In the genomic region with DNA sequence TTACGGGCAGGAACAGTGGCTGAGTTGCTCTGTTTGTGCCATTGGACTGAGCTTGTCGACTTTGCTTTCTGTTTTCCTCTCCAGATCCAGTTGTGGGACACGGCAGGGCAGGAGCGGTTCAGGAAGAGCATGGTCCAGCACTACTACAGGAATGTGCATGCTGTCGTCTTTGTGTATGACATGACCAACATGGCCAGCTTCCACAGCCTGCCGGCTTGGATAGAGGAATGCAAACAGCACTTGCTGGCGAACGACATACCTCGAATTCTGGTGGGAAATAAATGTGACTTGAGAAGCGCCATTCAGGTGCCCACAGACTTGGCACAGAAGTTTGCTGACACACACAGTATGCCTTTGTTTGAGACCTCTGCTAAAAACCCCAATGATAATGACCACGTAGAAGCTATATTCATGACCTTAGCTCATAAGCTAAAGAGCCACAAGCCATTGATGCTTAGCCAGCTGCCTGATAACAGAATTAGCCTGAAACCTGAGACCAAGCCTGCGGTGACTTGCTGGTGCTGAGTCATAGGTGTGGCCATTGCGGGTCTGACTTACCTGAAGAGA, we compare ENCODE assay signal across 22 mouse cellular contexts. TPM values are rescaled to one million over a fixed set of nuclear protein-coding genes. Genes with fewer than 3 reads are reported as not detected.
DNase-seq lines count a peak whose midpoint lies in the region; ATAC-seq and TF ChIP-seq lines count a peak whose summit lies in the region.
"Had no signal": no experiment of that assay in that cellular context is flagged by ENCODE, and none has a peak within 500 bp of the region (broad histone marks: within the 10 kb centered on the region; RNA-seq: fewer than 3 reads in every experiment).

No protein-coding gene starts in this region.

- no peaks in the 10 kb centered on the region for H3K4me1 ChIP-seq in intestine, embryonic 16.5 days (ENCODE audit: control insufficient read depth, insufficient read depth, low read length)
- no peaks in the 10 kb centered on the region for H3K4me1 ChIP-seq in intestine, postnatal 0 days (replicated peaks; ENCODE audit: control insufficient read depth, insufficient read depth, low read length)
- no peaks in the 10 kb centered on the region for H3K4me1 ChIP-seq in midbrain, embryonic 11.5 days (ENCODE audit: control insufficient read depth, insufficient read depth, low read length)
- no peaks in the 10 kb centered on the region for H3K4me1 ChIP-seq in midbrain, embryonic 15.5 days
- H3K4me1 ChIP-seq in heart, embryonic 15.5 days (replicated peaks), result peaks cover 10% of the 10 kb centered on the region
- H3K4me1 ChIP-seq: embryonic facial prominence, embryonic 12.5 days; hindbrain, embryonic 10.5 days; limb, embryonic 10.5 days; liver, embryonic 15.5 days had no signal

- ATAC-seq in intestine, embryonic 16.5 days, result no peak
- ATAC-seq in intestine, postnatal 0 days, result no peak
- no peak for ATAC-seq in midbrain, embryonic 11.5 days (ENCODE audit: low FRiP score)
- ATAC-seq in midbrain, embryonic 15.5 days (replicated peaks), result no peak
- no peak for ATAC-seq in heart, embryonic 15.5 days (replicated peaks; ENCODE audit: insufficient number of reproducible peaks, insufficient read depth, low FRiP score, low read depth)

- H3K4me3 ChIP-seq in intestine, embryonic 16.5 days (ENCODE audit: low read length), result no peak overlapping the region
- no peak overlapping the region for H3K4me3 ChIP-seq in intestine, postnatal 0 days (ENCODE audit: low read depth, low read length)
- no peak overlapping the region for H3K4me3 ChIP-seq in midbrain, embryonic 11.5 days (ENCODE audit: low read depth, low read length)
- no peak overlapping the region for H3K4me3 ChIP-seq in midbrain, embryonic 15.5 days
- H3K4me3 ChIP-seq in heart, embryonic 15.5 days, result no peak overlapping the region
- H3K4me3 ChIP-seq in left cerebral cortex, adult 2 months, result no peak overlapping the region
- H3K4me3 ChIP-seq: embryonic facial prominence, embryonic 12.5 days; hindbrain, embryonic 10.5 days; limb, embryonic 10.5 days; liver, embryonic 15.5 days had no signal

- H3K27me3 ChIP-seq in intestine, embryonic 16.5 days (replicated peaks; ENCODE audit: control insufficient read depth, insufficient read depth, low read length), result no peaks in the 10 kb centered on the region
- no peaks in the 10 kb centered on the region for H3K27me3 ChIP-seq in intestine, postnatal 0 days (replicated peaks; ENCODE audit: control insufficient read depth, insufficient read depth, low read length)
- H3K27me3 ChIP-seq in midbrain, embryonic 11.5 days (ENCODE audit: control insufficient read depth, insufficient read depth, low read length), result no peaks in the 10 kb centered on the region
- no peaks in the 10 kb centered on the region for H3K27me3 ChIP-seq in midbrain, embryonic 15.5 days (replicated peaks)
- H3K27me3 ChIP-seq in heart, embryonic 15.5 days, result no peaks in the 10 kb centered on the region
- H3K27me3 ChIP-seq: embryonic facial prominence, embryonic 12.5 days; liver, embryonic 15.5 days had no signal

- no peak overlapping the region for H3K9ac ChIP-seq in intestine, embryonic 16.5 days (ENCODE audit: low read depth, low read length)
- no peak overlapping the region for H3K9ac ChIP-seq in intestine, postnatal 0 days (ENCODE audit: low read depth, low read length)
- no peak overlapping the region for H3K9ac ChIP-seq in midbrain, embryonic 11.5 days (ENCODE audit: low read length)
- no peak overlapping the region for H3K9ac ChIP-seq in midbrain, embryonic 15.5 days
- no peak overlapping the region for H3K9ac ChIP-seq in heart, embryonic 15.5 days
- H3K9ac ChIP-seq: embryonic facial prominence, embryonic 12.5 days; liver, embryonic 15.5 days had no signal

- H3K9me3 ChIP-seq in intestine, embryonic 16.5 days (ENCODE audit: control insufficient read depth, low read length), result no peaks in the 10 kb centered on the region
- no peaks in the 10 kb centered on the region for H3K9me3 ChIP-seq in intestine, postnatal 0 days (ENCODE audit: control insufficient read depth)
- no peaks in the 10 kb centered on the region for H3K9me3 ChIP-seq in midbrain, embryonic 11.5 days (ENCODE audit: control insufficient read depth, low read length)
- no peaks in the 10 kb centered on the region for H3K9me3 ChIP-seq in midbrain, embryonic 15.5 days
- H3K9me3 ChIP-seq in heart, embryonic 15.5 days (replicated peaks), result no peaks in the 10 kb centered on the region
- H3K9me3 ChIP-seq: embryonic facial prominence, embryonic 12.5 days; hindbrain, embryonic 10.5 days; limb, embryonic 10.5 days; liver, embryonic 15.5 days had no signal

- 71% methylated on average over 13 of the region's 13 CpGs for WGBS in intestine, embryonic 16.5 days
- 68% methylated on average over 13 of the region's 13 CpGs for WGBS in intestine, postnatal 0 days
- 93% methylated on average over 13 of the region's 13 CpGs for WGBS in midbrain, embryonic 11.5 days
- 92% methylated on average over 13 of the region's 13 CpGs for WGBS in midbrain, embryonic 15.5 days
- WGBS in heart, embryonic 15.5 days, result 52% methylated on average over 13 of the region's 13 CpGs

- H3K36me3 ChIP-seq in intestine, embryonic 16.5 days (ENCODE audit: control insufficient read depth, insufficient read depth, low read length), result peaks cover 11% of the 10 kb centered on the region
- H3K36me3 ChIP-seq in intestine, postnatal 0 days (ENCODE audit: control insufficient read depth, insufficient read depth), result peaks cover 16% of the 10 kb centered on the region
- H3K36me3 ChIP-seq in midbrain, embryonic 11.5 days (ENCODE audit: control insufficient read depth, insufficient read depth, low read length), result 0 out of 2 replicates have a peak, but pooled peaks cover 2% of the 10 kb centered on the region
- H3K36me3 ChIP-seq in midbrain, embryonic 15.5 days (replicated peaks), result peaks cover 16% of the 10 kb centered on the region
- H3K36me3 ChIP-seq in heart, embryonic 15.5 days, result peaks cover 16% of the 10 kb centered on the region

- no peak overlapping the region for H3K4me2 ChIP-seq in intestine, embryonic 16.5 days (ENCODE audit: low read depth, low read length)
- no peak overlapping the region for H3K4me2 ChIP-seq in intestine, postnatal 0 days (replicated peaks; ENCODE audit: low read depth)
- no peak overlapping the region for H3K4me2 ChIP-seq in midbrain, embryonic 11.5 days
- no peak overlapping the region for H3K4me2 ChIP-seq in midbrain, embryonic 15.5 days
- no peak overlapping the region for H3K4me2 ChIP-seq in heart, embryonic 15.5 days
- H3K4me2 ChIP-seq: embryonic facial prominence, embryonic 12.5 days; liver, embryonic 15.5 days had no signal

- intact Hi-C loops in left cerebral cortex, adult 2 months (cut with DNase I), result no loop called here

- no peak for TF ChIP-seq CTCF in intestine, postnatal 0 days (IDR thresholded peaks at IDR 0.05; ENCODE audit: low read depth)
- TF ChIP-seq CTCF in left cerebral cortex, adult 2 months (IDR thresholded peaks at IDR 0.05), result no peak

- 0 out of 2 replicates have a peak overlapping the region, but pooled peaks have one; percentile 19 for H3K27ac ChIP-seq in intestine, embryonic 16.5 days (ENCODE audit: low read length)
- H3K27ac ChIP-seq in intestine, postnatal 0 days (ENCODE audit: low read depth, low read length), result no peak overlapping the region
- H3K27ac ChIP-seq in midbrain, embryonic 11.5 days (ENCODE audit: low read depth, low read length), result no peak overlapping the region
- H3K27ac ChIP-seq in midbrain, embryonic 15.5 days, result no peak overlapping the region
- peak overlapping the region; percentile 35; the same call in 1 of the 2 replicates for H3K27ac ChIP-seq in heart, embryonic 15.5 days
- no peak overlapping the region for H3K27ac ChIP-seq in left cerebral cortex, adult 2 months
- H3K27ac ChIP-seq: embryonic facial prominence, embryonic 12.5 days; hindbrain, embryonic 10.5 days; kidney, postnatal 0 days; limb, embryonic 10.5 days; liver, embryonic 15.5 days; macrophage had no signal

- DNase-seq in midbrain, embryonic 11.5 days (ENCODE audit: low spot score, missing footprints), result peak; percentile 47
- DNase-seq in frontal cortex, postnatal 36 days (ENCODE audit: low spot score in 2 of 2), result no peak
- no peak for DNase-seq in left cerebral cortex, adult 2 months (ENCODE audit: extremely low spot score in 1 of 2, low spot score in 2 of 2)
- DNase-seq: adrenal gland, postnatal 10 days; cerebellum, adult 18-20 months; cerebellum, postnatal 25 days; kidney, adult 18-20 months; liver; right cerebral cortex, adult 18-20 months; right cerebral cortex, postnatal 4 days; thymus, adult 18-20 months; thymus, postnatal 36 days had no signal

RNA-seq across cellular contexts. Expression of gene Rab33b, which starts 9.6 kb away (rescaled TPM):
- 23.7 and 25.0 TPM in 2 replicates for polyA plus RNA-seq in intestine, embryonic 16.5 days (2015; fragmentation: Nextera tagmentation; extraction: Ambion mirVana)
- polyA plus RNA-seq in intestine, postnatal 0 days (2015; fragmentation: Nextera tagmentation; extraction: Ambion mirVana), result 16.3 and 17.8 TPM in 2 replicates
- polyA plus RNA-seq in midbrain, embryonic 11.5 days (2014; fragmentation: Nextera tagmentation; extraction: Ambion mirVana), result 14.5 and 15.0 TPM in 2 replicates
- 27.9 and 28.4 TPM in 2 replicates for polyA plus RNA-seq in midbrain, embryonic 15.5 days (2015; fragmentation: Nextera tagmentation; extraction: Ambion mirVana)
- 14.9 and 17.6 TPM in 2 replicates for polyA plus RNA-seq in heart, embryonic 15.5 days (2015; fragmentation: Nextera tagmentation; extraction: Ambion mirVana)
- total RNA-seq in left cerebral cortex, adult 2 months (2021), result 10 to 100 TPM; 19.2 to 20.8 TPM

Comparison
In these comparisons a context has a peak if more than half of its experiments do, and no peak if none do; other contexts are left out.
1. H3K27ac ChIP-seq: peak in intestine, embryonic 16.5 days (single experiment) and heart, embryonic 15.5 days (single experiment); none in intestine, postnatal 0 days (single experiment), midbrain, embryonic 11.5 days (single experiment), midbrain, embryonic 15.5 days (single experiment) and left cerebral cortex, adult 2 months (single experiment).